Mouse (Mus musculus) neural tube, embryonic 14.5 days (tissue): ENCODE data around the gene Fam81b. TPM values are rescaled to one million over a fixed set of nuclear protein-coding genes. Genes with fewer than 3 reads are reported as not detected.
"Not testable (repeated sequence)": the region's sequence is repeated elsewhere in the genome, so short reads cannot be mapped to it uniquely, and the experiment has no call there.

ENCODE experiments used
- ATAC-seq: fragments of 200-750 bp; cut with Nextera tagmentation; 2 replicates; pipeline ENCODE4 v1.8.0; 2017; ENCODE audit warnings: low read depth, mild to moderate bottlenecking, moderate TSS enrichment, moderate library complexity
- H3K27ac ChIP-seq: fragments of 300-500 bp; sonication (generic); 2 replicates; pipeline ENCODE4 v1.5.1; 2014; ENCODE audit warnings: low read depth, mild to moderate bottlenecking, control low read depth, low read length, moderate library complexity, mixed read lengths
- H3K27me3 ChIP-seq: fragments of 300-500 bp; sonication (generic); 2 replicates; pipeline ENCODE4 v1.6.1; 2014; ENCODE audit warnings: low read length; ENCODE audit not compliant: control insufficient read depth, insufficient read depth
- H3K36me3 ChIP-seq: fragments of 300-500 bp; sonication (generic); 2 replicates; pipeline ENCODE4 v1.6.1; 2014; ENCODE audit warnings: low read length, mixed read lengths; ENCODE audit not compliant: control insufficient read depth, insufficient read depth
- H3K4me1 ChIP-seq: fragments of 300-500 bp; sonication (generic); 2 replicates; pipeline ENCODE4 v1.6.1; 2014; ENCODE audit warnings: low read length; ENCODE audit not compliant: control insufficient read depth, insufficient read depth
- H3K4me2 ChIP-seq: fragments of 300-500 bp; sonication (generic); 2 replicates; pipeline ENCODE4 v1.6.1; 2014; ENCODE audit warnings: mild to moderate bottlenecking, low read depth, low read length, control low read depth
- H3K4me3 ChIP-seq: fragments of 300-500 bp; sonication (generic); 2 replicates; pipeline ENCODE4 v1.5.1; 2014; ENCODE audit warnings: low read depth, low read length, control low read depth, mixed read lengths
- H3K9ac ChIP-seq: fragments of 300-500 bp; sonication (generic); replicated peaks from 2 replicates; pipeline ENCODE4 v1.6.1; 2014; ENCODE audit warnings: low read depth, mild to moderate bottlenecking, control low read depth, low read length, mixed read lengths
- H3K9me3 ChIP-seq: fragments of 300-500 bp; sonication (generic); 2 replicates; pipeline ENCODE4 v1.6.1; 2016; ENCODE audit warnings: low read length; ENCODE audit not compliant: control insufficient read depth
- WGBS: fragments of 180-500 bp; shearing (Covaris S2); extraction: QIAGEN DNeasy Blood & Tissue Kit; methylation state at CpG from one replicate; pipeline ENCODE4 v1.1.7; 2014; 5-methylcytosine and 5-hydroxymethylcytosine counted together
- polyA plus RNA-seq: library from polyadenylated mRNA; unstranded; fragments of >200 nt; fragmentation: Nextera tagmentation; extraction: Ambion mirVana; gene quantifications from 2 replicates; pipeline ENCODE4 v1.2.1, GENCODE M21; 2014

Gene Fam81b
- 0.15 TPM in 1 of 2 replicates, not detected in the other for polyA plus RNA-seq

DNA sequence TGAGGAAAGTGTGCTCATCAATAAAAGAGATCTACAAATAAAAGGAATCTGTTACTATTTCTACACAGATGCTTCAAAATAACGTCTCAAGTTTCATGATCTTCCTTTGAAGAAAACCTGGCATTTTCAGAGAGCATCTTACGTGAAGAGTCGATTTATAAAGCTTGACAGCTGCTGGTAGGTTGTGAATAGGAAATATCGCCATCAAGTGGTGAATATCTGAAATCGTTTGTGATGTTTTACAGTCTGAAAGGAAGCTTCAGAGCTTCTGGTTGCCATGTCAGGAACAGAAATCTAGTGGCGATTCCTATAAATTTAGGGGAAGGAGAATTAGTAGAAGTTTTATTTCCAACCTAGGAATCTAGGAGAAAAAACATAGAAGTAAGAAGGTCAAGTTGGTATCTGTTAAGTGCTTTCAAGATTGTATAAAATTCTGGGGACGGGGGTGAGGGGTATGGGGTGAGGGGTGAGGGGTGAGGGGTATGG, at the start of gene Fam81b:
Fam81b (minus strand) TSS at position 436 of the 486 bp plus-strand sequence.
- H3K27ac ChIP-seq: no peak within 1 kb of the TSS
- 39% methylated on average over 6 of the region's 7 CpGs for WGBS
- ATAC-seq: no peak
- no peaks in the 10 kb centered on the region for H3K36me3 ChIP-seq
- no peaks in the 10 kb centered on the region for H3K4me1 ChIP-seq
- no peaks in the 10 kb centered on the region for H3K27me3 ChIP-seq
- H3K9me3 ChIP-seq: no peaks in the 10 kb centered on the region
- H3K9ac ChIP-seq: no peak within 1 kb of the TSS
- no peak within 1 kb of the TSS for H3K4me3 ChIP-seq
- no peak within 1 kb of the TSS for H3K4me2 ChIP-seq

DNA sequence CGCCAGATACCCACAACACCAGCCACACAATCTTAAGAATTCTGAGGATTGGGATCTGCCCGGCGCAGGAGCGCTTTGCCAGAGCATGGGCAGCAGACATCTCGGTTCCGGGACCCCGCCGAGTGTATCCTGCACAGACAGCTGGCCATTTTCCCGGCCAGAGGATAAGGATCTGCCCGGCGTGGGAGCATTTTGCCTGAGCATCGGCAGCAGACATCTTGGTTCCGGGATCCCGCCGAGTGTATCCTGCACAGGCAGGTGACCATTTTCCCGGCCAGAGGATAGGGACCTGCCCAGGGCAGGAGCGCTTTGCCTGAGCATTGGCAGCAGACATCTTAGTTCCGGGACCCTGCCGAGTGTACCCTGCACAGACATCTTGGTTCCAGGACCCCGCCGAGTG, 41.1 kb upstream of the Fam81b start:
- 74% methylated on average over 17 of the region's 21 CpGs for WGBS
- H3K4me2 ChIP-seq, H3K9me3 ChIP-seq, H3K4me1 ChIP-seq, H3K27ac ChIP-seq, H3K27me3 ChIP-seq, H3K9ac ChIP-seq, ATAC-seq, H3K4me3 ChIP-seq, H3K36me3 ChIP-seq: not testable (repeated sequence)

DNA sequence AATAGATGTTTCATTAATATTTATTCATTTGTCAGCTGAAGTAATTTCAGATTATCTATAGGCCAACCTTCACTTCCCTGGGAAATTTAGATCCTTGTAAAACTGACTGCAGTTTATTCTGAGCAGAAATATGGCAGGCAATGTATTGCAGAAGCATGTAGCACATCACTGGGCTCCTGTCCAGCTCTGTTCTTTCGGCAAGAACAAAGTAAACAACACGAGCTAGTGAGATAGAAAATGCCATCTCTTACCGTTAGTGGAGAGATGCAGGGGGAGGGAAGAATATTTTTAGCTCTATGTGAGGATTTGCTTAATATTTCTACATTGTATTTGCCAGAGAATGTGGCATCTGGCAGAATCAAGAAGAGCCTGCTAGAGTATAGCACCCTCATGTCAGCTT, 13.8 kb upstream of the Fam81b start:
- no peak overlapping the region for H3K4me2 ChIP-seq
- no peaks in the 10 kb centered on the region for H3K4me1 ChIP-seq
- H3K9ac ChIP-seq: no peak overlapping the region
- ATAC-seq: no peak
- H3K4me3 ChIP-seq: no peak overlapping the region
- no peaks in the 10 kb centered on the region for H3K36me3 ChIP-seq
- H3K9me3 ChIP-seq: no peaks in the 10 kb centered on the region
- no peak overlapping the region for H3K27ac ChIP-seq
- 61% methylated on average over 3 of the region's 3 CpGs for WGBS
- H3K27me3 ChIP-seq: no peaks in the 10 kb centered on the region

DNA sequence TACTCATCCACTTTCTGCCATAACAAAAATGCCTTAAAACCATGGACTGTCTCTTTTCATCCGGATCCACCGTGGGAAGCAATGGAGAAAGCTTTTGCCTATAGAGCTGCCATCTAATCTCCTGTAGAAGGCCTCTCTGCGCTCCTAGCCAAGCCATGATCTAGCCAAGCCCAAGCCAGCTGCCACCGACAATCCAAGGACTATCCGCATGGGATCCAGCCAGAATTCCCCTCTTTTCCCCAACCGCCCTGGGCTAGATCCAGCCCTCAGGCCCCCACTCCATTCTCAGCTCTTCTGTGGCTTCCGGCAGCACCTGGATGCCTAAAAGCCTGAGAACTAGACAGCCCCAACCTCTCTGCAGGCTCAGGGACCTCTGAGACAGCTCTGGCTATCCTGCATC, 6.7 kb upstream of the Fam81b start:
- H3K27me3 ChIP-seq: no peaks in the 10 kb centered on the region
- H3K9ac ChIP-seq: no peak overlapping the region
- no peaks in the 10 kb centered on the region for H3K36me3 ChIP-seq
- WGBS: 97% methylated on average over 7 of the region's 7 CpGs
- no peaks in the 10 kb centered on the region for H3K4me1 ChIP-seq
- ATAC-seq: no peak
- no peak overlapping the region for H3K4me2 ChIP-seq
- H3K4me3 ChIP-seq: no peak overlapping the region
- H3K27ac ChIP-seq: no peak overlapping the region
- H3K9me3 ChIP-seq: no peaks in the 10 kb centered on the region

GRCm38 (mm10) chr13:76308811-76309210, 3.9 kb upstream of the Fam81b start:
- Histone ChIP-seq H3K4me1 (no peaks in the 10 kb centered on the region), H3K27ac (no peak overlapping the region), H3K9me3 (no peaks in the 10 kb centered on the region), H3K36me3 (no peaks in the 10 kb centered on the region), H3K4me3 (no peak overlapping the region), H3K4me2 (no peak overlapping the region), H3K9ac (no peak overlapping the region), H3K27me3 (no peaks in the 10 kb centered on the region)
- no peak for ATAC-seq
- WGBS: 48% methylated on average over 1 of the region's 1 CpGs

GRCm38 (mm10) chr13:76305655-76306365, 938 bp upstream of the Fam81b start:
- H3K4me3 ChIP-seq: no peak overlapping the region
- no peak for ATAC-seq
- no peaks in the 10 kb centered on the region for H3K4me1 ChIP-seq
- no peaks in the 10 kb centered on the region for H3K27me3 ChIP-seq
- H3K36me3 ChIP-seq: no peaks in the 10 kb centered on the region
- H3K9ac ChIP-seq: no peak overlapping the region
- WGBS: 69% methylated on average over 2 of the region's 2 CpGs
- H3K4me2 ChIP-seq: no peak overlapping the region
- no peaks in the 10 kb centered on the region for H3K9me3 ChIP-seq
- H3K27ac ChIP-seq: no peak overlapping the region

DNA sequence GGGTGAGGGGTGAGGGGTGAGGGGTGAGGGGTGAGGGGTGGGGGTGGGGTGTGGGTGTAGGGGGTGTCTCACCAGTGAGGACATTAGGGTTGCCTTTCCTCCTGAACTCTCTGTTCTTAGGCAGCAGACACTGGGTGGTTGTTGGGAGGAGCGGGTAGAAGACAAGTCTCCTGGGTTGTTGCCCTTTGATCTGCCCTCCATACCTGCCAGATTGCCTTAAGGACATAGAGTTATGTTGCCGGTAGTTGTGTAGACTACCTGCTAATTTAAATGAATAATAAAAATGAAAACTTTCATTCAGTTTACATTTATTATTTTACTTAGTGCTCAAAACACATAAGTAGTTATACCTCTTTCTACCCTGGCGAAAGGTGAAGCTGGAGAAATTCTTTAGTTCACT, 369 bp upstream of the Fam81b start:
- no peak for ATAC-seq
- no peak overlapping the region for H3K9ac ChIP-seq
- no peak overlapping the region for H3K27ac ChIP-seq
- no peak overlapping the region for H3K4me2 ChIP-seq
- H3K9me3 ChIP-seq: no peaks in the 10 kb centered on the region
- no peak overlapping the region for H3K4me3 ChIP-seq
- 97% methylated on average over 3 of the region's 3 CpGs for WGBS
- no peaks in the 10 kb centered on the region for H3K27me3 ChIP-seq
- H3K4me1 ChIP-seq: no peaks in the 10 kb centered on the region
- H3K36me3 ChIP-seq: no peaks in the 10 kb centered on the region

GRCm38 (mm10) chr13:76304201-76304600, 671 bp downstream of the Fam81b start:
- no peaks in the 10 kb centered on the region for H3K4me1 ChIP-seq
- 90% methylated on average over 1 of the region's 1 CpGs for WGBS
- no peaks in the 10 kb centered on the region for H3K9me3 ChIP-seq
- H3K36me3 ChIP-seq: no peaks in the 10 kb centered on the region
- H3K9ac ChIP-seq: no peak overlapping the region
- H3K4me2 ChIP-seq: no peak overlapping the region
- H3K27ac ChIP-seq: no peak overlapping the region
- no peaks in the 10 kb centered on the region for H3K27me3 ChIP-seq
- no peak overlapping the region for H3K4me3 ChIP-seq
- ATAC-seq: no peak

DNA sequence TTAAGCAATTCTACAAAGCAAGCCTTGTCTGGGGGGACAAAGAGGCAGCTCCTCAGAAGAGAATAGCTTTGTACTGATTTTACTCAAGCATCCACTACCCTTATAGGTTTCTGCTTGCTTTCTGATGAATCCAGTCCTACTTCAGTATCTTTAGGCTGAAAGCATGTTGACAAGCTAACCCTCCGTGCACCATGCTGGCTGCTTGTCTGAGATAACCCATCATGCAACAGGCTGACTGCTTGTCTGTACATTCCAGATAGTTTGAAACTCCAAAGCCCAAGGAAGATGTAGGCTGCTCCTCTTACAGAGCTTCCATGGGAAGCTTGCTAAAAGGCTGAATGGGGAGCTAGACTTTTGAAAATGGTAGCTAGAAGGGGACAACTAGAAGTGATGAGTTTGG, 1.7 kb downstream of the Fam81b start:
- Histone ChIP-seq H3K27me3 (no peaks in the 10 kb centered on the region), H3K4me2 (no peak overlapping the region), H3K36me3 (no peaks in the 10 kb centered on the region), H3K4me1 (no peaks in the 10 kb centered on the region), H3K4me3 (no peak overlapping the region), H3K9me3 (no peaks in the 10 kb centered on the region), H3K27ac (no peak overlapping the region), H3K9ac (no peak overlapping the region)
- ATAC-seq: no peak
- WGBS: 84% methylated on average over 1 of the region's 1 CpGs
